Mouse (Mus musculus): ENCODE results near the gene Lrrc31. TPM values are rescaled to one million over a fixed set of nuclear protein-coding genes. Genes with fewer than 3 reads are reported as not detected.
A peak's percentile ranks its signal among the peaks of the same experiment; 100 is the strongest.
"Not testable (repeated sequence)": the region's sequence is repeated elsewhere in the genome, so short reads cannot be mapped to it uniquely, and the experiment has no call there.

Gene Lrrc31
- polyA plus RNA-seq (2016; fragmentation: Nextera tagmentation; extraction: Ambion mirVana) = not detected in 2 replicates

- H3K9me3 ChIP-seq (replicated peaks); H3K27me3 ChIP-seq (ENCODE audit: low read depth, poor library complexity, severe bottlenecking); H3K36me3 ChIP-seq; H3K27ac ChIP-seq; H3K4me1 ChIP-seq; H3K4me3 ChIP-seq; DNase-seq (ENCODE audit: low spot score): not testable (repeated sequence)
- 90% methylated on average over 6 of the region's 6 CpGs for WGBS
Observed at GRCm38 (mm10) chr3:30699711-30700505, at the start of gene Lrrc31. Lrrc31 (minus strand) TSS chr3:30699843.

DNA sequence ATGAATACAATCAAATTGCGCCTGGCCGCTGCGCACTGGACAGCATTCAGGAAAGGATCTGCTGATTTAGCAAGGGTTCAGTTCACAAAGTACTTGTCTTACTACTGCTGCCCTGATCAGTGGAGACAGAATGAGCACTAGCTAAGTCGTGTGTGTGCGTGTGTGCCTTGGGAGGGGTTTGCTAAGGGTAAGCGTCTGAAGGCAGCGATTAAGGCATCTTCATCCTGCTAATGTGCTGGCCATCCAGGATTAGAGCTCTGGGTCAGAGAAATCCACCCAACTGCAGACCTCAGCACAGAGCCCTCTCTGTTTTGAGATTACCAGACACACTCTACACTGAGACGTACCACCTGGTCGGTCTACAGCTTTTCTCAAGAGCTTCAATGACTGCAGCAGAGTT is 48.7 kb upstream of the Lrrc31 start:
- no peaks in the 10 kb centered on the region for H3K36me3 ChIP-seq
- no peaks in the 10 kb centered on the region for H3K4me1 ChIP-seq
- H3K4me3 ChIP-seq = no peak overlapping the region
- no peak for DNase-seq (ENCODE audit: low spot score)
- 89% methylated on average over 9 of the region's 9 CpGs for WGBS
- H3K27ac ChIP-seq = no peak overlapping the region
- H3K9me3 ChIP-seq (replicated peaks) = no peaks in the 10 kb centered on the region
- H3K27me3 ChIP-seq (ENCODE audit: low read depth, poor library complexity, severe bottlenecking) = no peaks in the 10 kb centered on the region

- Histone ChIP-seq H3K27me3 (ENCODE audit: low read depth, poor library complexity, severe bottlenecking) (no peaks in the 10 kb centered on the region), H3K4me3 (no peak within 1 kb of the TSS), H3K4me1 (peaks cover 3% of the 10 kb centered on the region; the same call in 1 of the 2 replicates), H3K27ac (no peak within 1 kb of the TSS), H3K36me3 (no peaks in the 10 kb centered on the region), H3K9me3 (replicated peaks) (no peaks in the 10 kb centered on the region)
- WGBS = 87% methylated on average over 7 of the region's 7 CpGs
- DNase-seq (ENCODE audit: low spot score) = no peak
Observed at GRCm38 (mm10) chr3:30746006-30746405, 46.4 kb upstream of the Lrrc31 start, which contains the start of gene Samd7. Samd7 (plus strand) TSS chr3:30746293.

- Histone ChIP-seq H3K36me3 (no peaks in the 10 kb centered on the region), H3K27me3 (ENCODE audit: low read depth, poor library complexity, severe bottlenecking) (no peaks in the 10 kb centered on the region), H3K4me1 (peaks cover 7% of the 10 kb centered on the region), H3K9me3 (replicated peaks) (no peaks in the 10 kb centered on the region), H3K4me3 (no peak overlapping the region), H3K27ac (no peak overlapping the region)
- no peak for DNase-seq (ENCODE audit: low spot score)
- 92% methylated on average over 7 of the region's 7 CpGs for WGBS
Observed at GRCm38 (mm10) chr3:30742891-30743290, 43.2 kb upstream of the Lrrc31 start.

GRCm38 (mm10) chr3:30741306-30741705 is 41.7 kb upstream of the Lrrc31 start:
- H3K27me3 ChIP-seq (ENCODE audit: low read depth, poor library complexity, severe bottlenecking) = no peaks in the 10 kb centered on the region
- no peak overlapping the region for H3K27ac ChIP-seq
- no peak overlapping the region for H3K4me3 ChIP-seq
- no peak for DNase-seq (ENCODE audit: low spot score)
- H3K9me3 ChIP-seq (replicated peaks) = no peaks in the 10 kb centered on the region
- peaks cover 17% of the 10 kb centered on the region for H3K4me1 ChIP-seq
- WGBS = 87% methylated on average over 6 of the region's 6 CpGs
- no peaks in the 10 kb centered on the region for H3K36me3 ChIP-seq

- Histone ChIP-seq H3K4me1 (peaks cover 17% of the 10 kb centered on the region), H3K36me3 (no peaks in the 10 kb centered on the region), H3K4me3 (no peak overlapping the region), H3K9me3 (replicated peaks) (no peaks in the 10 kb centered on the region), H3K27ac (0 out of 2 replicates have a peak overlapping the region, but pooled peaks have one; percentile 25), H3K27me3 (ENCODE audit: low read depth, poor library complexity, severe bottlenecking) (no peaks in the 10 kb centered on the region)
- 85% methylated on average over 9 of the region's 9 CpGs for WGBS
- DNase-seq (ENCODE audit: low spot score) = no peak
Observed at GRCm38 (mm10) chr3:30736809-30737208, 37.2 kb upstream of the Lrrc31 start.

DNA sequence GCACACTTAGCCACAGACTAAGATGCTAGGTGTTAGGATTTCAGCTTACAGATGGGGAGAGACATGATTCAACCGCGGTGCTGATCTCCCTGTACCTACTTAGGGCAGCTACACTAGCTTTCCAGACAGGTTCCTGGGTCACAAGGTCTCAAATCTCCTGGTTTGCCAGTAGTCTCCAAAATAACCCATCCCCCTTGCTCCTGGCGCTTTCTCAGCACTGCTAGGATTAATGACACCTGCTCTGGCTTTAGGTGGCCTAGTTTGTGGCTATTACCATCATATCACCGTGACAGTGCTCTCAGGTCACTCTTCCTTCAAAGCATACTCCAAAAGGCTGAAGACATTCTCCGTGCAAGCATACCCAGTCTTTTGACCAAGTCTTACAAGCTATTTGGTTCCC is 29.4 kb upstream of the Lrrc31 start:
- H3K27ac ChIP-seq = no peak overlapping the region
- no peaks in the 10 kb centered on the region for H3K4me1 ChIP-seq
- no peak for DNase-seq (ENCODE audit: low spot score)
- whole genome bisulfite sequencing = 88% methylated on average over 5 of the region's 5 CpGs
- no peaks in the 10 kb centered on the region for H3K27me3 ChIP-seq (ENCODE audit: low read depth, poor library complexity, severe bottlenecking)
- no peaks in the 10 kb centered on the region for H3K9me3 ChIP-seq (replicated peaks)
- H3K36me3 ChIP-seq = no peaks in the 10 kb centered on the region
- no peak overlapping the region for H3K4me3 ChIP-seq

DNA sequence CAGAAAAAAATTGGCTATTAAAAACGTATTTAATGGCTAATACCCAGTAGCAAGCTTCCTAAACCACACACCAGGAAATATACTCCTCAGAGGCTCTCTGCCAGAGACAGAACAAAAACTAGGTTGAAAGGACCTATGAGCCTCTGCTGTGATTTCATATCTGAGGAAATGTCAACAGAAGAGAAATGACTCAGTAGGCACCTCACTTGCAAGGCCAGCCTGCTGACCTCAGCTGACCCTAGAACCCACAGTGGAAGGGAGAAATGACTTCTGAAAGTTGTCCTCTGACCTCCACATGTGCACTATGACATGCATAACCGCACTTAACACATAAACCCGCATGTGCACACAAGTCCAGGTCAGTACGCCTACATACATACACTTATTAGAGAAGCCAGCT is 27.6 kb upstream of the Lrrc31 start:
- H3K4me1 ChIP-seq = no peaks in the 10 kb centered on the region
- DNase-seq (ENCODE audit: low spot score) = no peak
- H3K27ac ChIP-seq = no peak overlapping the region
- no peaks in the 10 kb centered on the region for H3K27me3 ChIP-seq (ENCODE audit: low read depth, poor library complexity, severe bottlenecking)
- no peaks in the 10 kb centered on the region for H3K9me3 ChIP-seq (replicated peaks)
- no peaks in the 10 kb centered on the region for H3K36me3 ChIP-seq
- WGBS = 87% methylated on average over 4 of the region's 4 CpGs
- no peak overlapping the region for H3K4me3 ChIP-seq

DNA sequence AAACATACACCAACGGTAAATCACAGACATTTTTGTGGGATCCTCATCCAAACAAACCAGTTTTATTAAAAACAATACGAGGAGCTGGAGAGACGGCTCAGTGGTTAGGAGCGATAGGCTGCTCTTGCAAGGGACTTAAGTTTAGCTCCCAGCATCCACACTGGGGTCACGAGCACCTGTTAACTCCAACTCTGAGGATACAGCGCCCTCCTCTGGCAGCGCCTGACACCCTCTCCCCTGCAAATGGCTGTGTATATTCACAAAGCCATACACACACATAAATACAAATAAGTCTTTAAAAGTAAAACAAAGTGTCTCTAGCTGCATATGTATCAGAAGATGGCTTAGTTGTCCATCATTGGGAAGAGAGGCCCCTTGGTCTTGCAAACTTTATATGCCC is 25.9 kb upstream of the Lrrc31 start:
- DNase-seq (ENCODE audit: low spot score) = no peak
- no peak overlapping the region for H3K27ac ChIP-seq
- no peaks in the 10 kb centered on the region for H3K4me1 ChIP-seq
- H3K4me3 ChIP-seq = no peak overlapping the region
- WGBS = 82% methylated on average over 7 of the region's 7 CpGs
- no peaks in the 10 kb centered on the region for H3K27me3 ChIP-seq (ENCODE audit: low read depth, poor library complexity, severe bottlenecking)
- H3K36me3 ChIP-seq = no peaks in the 10 kb centered on the region
- no peaks in the 10 kb centered on the region for H3K9me3 ChIP-seq (replicated peaks)

DNA sequence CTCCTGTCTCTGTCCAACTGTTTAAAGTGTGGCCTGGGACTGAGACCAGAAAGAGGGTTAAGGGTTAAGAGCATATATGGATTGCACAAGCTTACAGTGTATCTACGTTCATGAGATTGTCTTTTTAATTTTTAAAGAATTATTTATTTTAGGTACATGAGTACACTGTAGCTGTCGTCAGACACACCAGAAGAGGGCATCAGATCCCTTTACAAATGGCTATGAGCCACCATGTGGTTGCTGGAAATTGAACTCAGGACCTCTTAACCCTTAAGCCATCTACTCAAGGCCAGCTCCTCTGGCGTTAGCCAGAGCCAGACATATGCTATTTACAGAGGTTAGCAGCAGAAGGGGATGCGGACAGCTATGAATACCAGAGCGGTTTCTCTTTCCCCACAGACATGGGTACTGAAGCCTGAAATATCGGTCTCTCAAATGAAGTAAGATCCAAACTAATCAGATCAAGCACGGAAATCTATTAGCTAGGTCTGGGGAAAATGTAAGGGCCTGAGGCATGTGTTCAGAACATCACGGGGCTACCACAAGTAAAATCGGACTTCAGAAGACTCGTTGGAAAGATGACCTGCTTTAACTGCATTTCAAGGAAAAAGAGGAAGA is 25.3 kb upstream of the Lrrc31 start:
- no peak for DNase-seq (ENCODE audit: low spot score)
- WGBS = 82% methylated on average over 10 of the region's 10 CpGs
- Histone ChIP-seq H3K9me3 (replicated peaks) (no peaks in the 10 kb centered on the region), H3K4me1 (no peaks in the 10 kb centered on the region), H3K27me3 (ENCODE audit: low read depth, poor library complexity, severe bottlenecking) (no peaks in the 10 kb centered on the region), H3K27ac (no peak overlapping the region), H3K4me3 (no peak overlapping the region), H3K36me3 (no peaks in the 10 kb centered on the region)

DNA sequence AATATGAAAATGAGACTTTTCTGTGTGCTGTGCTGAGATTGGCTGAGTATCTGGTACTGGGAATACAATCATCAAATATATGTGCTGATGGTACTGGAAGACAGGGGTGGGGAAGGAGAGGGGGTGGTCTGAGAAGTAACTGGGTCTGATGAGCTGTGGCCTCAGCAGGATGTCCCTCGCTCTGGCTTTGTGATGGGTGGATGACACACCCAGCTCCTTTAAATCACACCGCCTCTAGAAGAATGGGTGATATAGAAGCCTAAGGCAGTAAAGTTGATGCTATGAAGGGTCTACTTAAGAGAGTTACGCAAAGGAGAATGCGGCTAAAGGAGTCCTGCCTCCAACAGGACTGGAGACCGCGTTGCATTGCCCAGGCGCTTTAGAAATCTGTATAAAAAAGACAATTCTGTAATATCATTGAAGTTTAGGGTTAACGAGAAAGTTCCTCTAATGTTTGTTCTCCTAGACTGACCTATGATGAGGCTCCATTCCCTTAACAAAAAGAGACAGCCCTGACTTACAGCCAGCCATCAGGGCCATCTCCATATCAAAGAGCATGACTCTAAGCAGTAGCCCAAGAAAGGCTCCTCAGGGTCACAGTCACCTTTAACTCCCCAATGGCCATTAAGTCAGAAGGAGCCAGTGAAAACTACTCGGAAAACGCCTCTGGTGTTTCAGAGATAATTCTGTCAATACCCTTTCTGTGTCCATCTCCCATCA is 24.6 kb upstream of the Lrrc31 start:
- H3K9me3 ChIP-seq (replicated peaks) = no peaks in the 10 kb centered on the region
- no peaks in the 10 kb centered on the region for H3K36me3 ChIP-seq
- no peak overlapping the region for H3K27ac ChIP-seq
- no peaks in the 10 kb centered on the region for H3K4me1 ChIP-seq
- H3K27me3 ChIP-seq (ENCODE audit: low read depth, poor library complexity, severe bottlenecking) = no peaks in the 10 kb centered on the region
- no peak overlapping the region for H3K4me3 ChIP-seq
- WGBS = 43% methylated on average over 10 of the region's 10 CpGs
- DNase-seq (ENCODE audit: low spot score) = no peak

GRCm38 (mm10) chr3:30723179-30723578 is 23.5 kb upstream of the Lrrc31 start:
- H3K27me3 ChIP-seq (ENCODE audit: low read depth, poor library complexity, severe bottlenecking) = no peaks in the 10 kb centered on the region
- H3K9me3 ChIP-seq (replicated peaks) = no peaks in the 10 kb centered on the region
- no peak overlapping the region for H3K27ac ChIP-seq
- no peaks in the 10 kb centered on the region for H3K4me1 ChIP-seq
- 42% methylated on average over 5 of the region's 5 CpGs for WGBS
- H3K36me3 ChIP-seq = no peaks in the 10 kb centered on the region
- H3K4me3 ChIP-seq = no peak overlapping the region
- DNase-seq (ENCODE audit: low spot score) = no peak

- Histone ChIP-seq H3K9me3 (replicated peaks) (no peaks in the 10 kb centered on the region), H3K27me3 (ENCODE audit: low read depth, poor library complexity, severe bottlenecking) (no peaks in the 10 kb centered on the region), H3K4me1 (no peaks in the 10 kb centered on the region), H3K36me3 (no peaks in the 10 kb centered on the region), H3K27ac (no peak overlapping the region), H3K4me3 (no peak overlapping the region)
- no peak for DNase-seq (ENCODE audit: low spot score)
- 91% methylated on average over 2 of the region's 2 CpGs for WGBS
Observed at GRCm38 (mm10) chr3:30722461-30722860, 22.8 kb upstream of the Lrrc31 start.

Data from limb, embryonic 10.5 days (tissue).